Comparison of ENCODE assay signal across 8 mouse cellular contexts in genomic region chr6:127887511-127888421, GRCm38 (mm10). TPM values are rescaled to one million over a fixed set of nuclear protein-coding genes. Genes with fewer than 3 reads are reported as not detected.
DNase-seq lines count a peak whose midpoint lies in the region; ATAC-seq lines count a peak whose summit lies in the region.

Gene Tspan11 (plus strand): TSS chr6:127887589.

- H3K4me1 ChIP-seq in embryonic facial prominence, embryonic 14.5 days (ENCODE audit: control insufficient read depth, insufficient read depth, low read length), result peaks cover 24% of the 10 kb centered on the region
- peaks cover 14% of the 10 kb centered on the region for H3K4me1 ChIP-seq in heart, embryonic 15.5 days (replicated peaks)
- peaks cover 52% of the 10 kb centered on the region for H3K4me1 ChIP-seq in midbrain, embryonic 13.5 days (replicated peaks)

- H3K9ac ChIP-seq in embryonic facial prominence, embryonic 14.5 days (ENCODE audit: low read depth, low read length), result peak within 1 kb of the TSS; percentile 80
- peak within 1 kb of the TSS; percentile 54 for H3K9ac ChIP-seq in heart, embryonic 15.5 days
- H3K9ac ChIP-seq in midbrain, embryonic 13.5 days (replicated peaks), result peak within 1 kb of the TSS; percentile 83

- ATAC-seq in embryonic facial prominence, embryonic 14.5 days (ENCODE audit: low read depth), result peak; percentile 84
- ATAC-seq in heart, embryonic 15.5 days (replicated peaks; ENCODE audit: insufficient number of reproducible peaks, insufficient read depth, low FRiP score, low read depth), result 0 out of 2 replicates have a peak, but pooled peaks have one; percentile 48
- peak; percentile 93 for ATAC-seq in midbrain, embryonic 13.5 days
- ATAC-seq in megakaryocyte progenitor cell, adult 5-6 weeks (replicated peaks; ENCODE audit: poor library complexity), result no peak
- ATAC-seq in CD4-positive, CD25-positive, alpha-beta regulatory T cell, adult 4 months, result no peak

- no peaks in the 10 kb centered on the region for H3K9me3 ChIP-seq in embryonic facial prominence, embryonic 14.5 days (ENCODE audit: control insufficient read depth, low read length)
- H3K9me3 ChIP-seq in heart, embryonic 15.5 days (replicated peaks), result no peaks in the 10 kb centered on the region
- no peaks in the 10 kb centered on the region for H3K9me3 ChIP-seq in midbrain, embryonic 13.5 days

- no peaks in the 10 kb centered on the region for H3K27me3 ChIP-seq in embryonic facial prominence, embryonic 14.5 days (replicated peaks; ENCODE audit: control insufficient read depth, insufficient read depth, low read length)
- H3K27me3 ChIP-seq in heart, embryonic 15.5 days, result 0 out of 2 replicates have a peak, but pooled peaks cover 8% of the 10 kb centered on the region
- peaks cover 2% of the 10 kb centered on the region; the same call in 1 of the 2 replicates for H3K27me3 ChIP-seq in midbrain, embryonic 13.5 days

- peak; percentile 23 for DNase-seq in ovary, adult 18-20 months (ENCODE audit: low spot score)
- no peak for DNase-seq in ovary, postnatal 10 days (ENCODE audit: low spot score)
- DNase-seq in embryonic facial prominence, embryonic 14.5 days (ENCODE audit: low spot score), result peak; percentile 81
- DNase-seq in left cerebral cortex, postnatal 36 days (ENCODE audit: low spot score in 2 of 2), result peak; percentile 21 to 40

- intact Hi-C loops in left cerebral cortex, postnatal 36 days (cut with DNase I), result no loop called here

- under 1% methylated on average over 17 of the region's 36 CpGs for WGBS in embryonic facial prominence, embryonic 14.5 days
- WGBS in heart, embryonic 15.5 days, result 4% methylated on average over 35 of the region's 36 CpGs
- WGBS in midbrain, embryonic 13.5 days, result 1% methylated on average over 36 of the region's 36 CpGs

- no peaks in the 10 kb centered on the region for H3K36me3 ChIP-seq in embryonic facial prominence, embryonic 14.5 days (ENCODE audit: control insufficient read depth, insufficient read depth, low read length)
- H3K36me3 ChIP-seq in heart, embryonic 15.5 days, result no peaks in the 10 kb centered on the region
- H3K36me3 ChIP-seq in midbrain, embryonic 13.5 days, result no peaks in the 10 kb centered on the region

- H3K4me3 ChIP-seq in embryonic facial prominence, embryonic 14.5 days (ENCODE audit: low read depth, low read length), result peak within 1 kb of the TSS; percentile 58
- peak within 1 kb of the TSS; percentile 55 for H3K4me3 ChIP-seq in heart, embryonic 15.5 days
- H3K4me3 ChIP-seq in midbrain, embryonic 13.5 days (replicated peaks), result peak within 1 kb of the TSS; percentile 54

- H3K27ac ChIP-seq in embryonic facial prominence, embryonic 14.5 days (replicated peaks; ENCODE audit: low read depth, low read length), result peak within 1 kb of the TSS; percentile 84
- H3K27ac ChIP-seq in heart, embryonic 15.5 days, result 0 out of 2 replicates have a peak within 1 kb of the TSS, but pooled peaks have one; percentile 5
- peak within 1 kb of the TSS; percentile 85 for H3K27ac ChIP-seq in midbrain, embryonic 13.5 days

- H3K4me2 ChIP-seq in embryonic facial prominence, embryonic 14.5 days (ENCODE audit: low read depth, low read length), result peak within 1 kb of the TSS; percentile 88
- peak within 1 kb of the TSS; percentile 90 for H3K4me2 ChIP-seq in heart, embryonic 15.5 days
- peak within 1 kb of the TSS; percentile 87 for H3K4me2 ChIP-seq in midbrain, embryonic 13.5 days (replicated peaks)

RNA-seq across cellular contexts. Expression of gene Tspan11, which starts in this region (rescaled TPM):
- polyA plus RNA-seq in embryonic facial prominence, embryonic 14.5 days (2014; fragmentation: Nextera tagmentation; extraction: Ambion mirVana), result 21.9 and 22.1 TPM in 2 replicates
- polyA plus RNA-seq in heart, embryonic 15.5 days (2015; fragmentation: Nextera tagmentation; extraction: Ambion mirVana), result 1.8 and 3.4 TPM in 2 replicates
- 1 to 10 TPM; 6.2 to 7.9 TPM for total RNA-seq in left cerebral cortex, postnatal 36 days (2021)
- 13.9 and 14.6 TPM in 2 replicates for polyA plus RNA-seq in midbrain, embryonic 13.5 days (2015; fragmentation: Nextera tagmentation; extraction: Ambion mirVana)
- not detected in 2 replicates for total RNA-seq in megakaryocyte progenitor cell, adult 5-6 weeks (2015)
- total RNA-seq in megakaryocyte progenitor cell, adult 5-6 weeks (2017), result not detected in 2 replicates
- polyA plus RNA-seq in CD4-positive, CD25-positive, alpha-beta regulatory T cell, adult 4 months (2017; shearing (Covaris generic)), result not detected

Comparison
In these comparisons a context has a peak if more than half of its experiments do, and no peak if none do; other contexts are left out.
1. RNA of gene Tspan11 (total RNA-seq): 6.2 to 7.9 TPM in left cerebral cortex, postnatal 36 days; not detected in megakaryocyte progenitor cell, adult 5-6 weeks; every median in the first group is over 4 times any median in the second.
2. ATAC-seq: peak in embryonic facial prominence, embryonic 14.5 days (single experiment), heart, embryonic 15.5 days (single experiment) and midbrain, embryonic 13.5 days (single experiment); none in megakaryocyte progenitor cell, adult 5-6 weeks (single experiment) and CD4-positive, CD25-positive, alpha-beta regulatory T cell, adult 4 months (single experiment).
3. H3K27ac ChIP-seq: peak in every context shown above with its lines; median percentile 85 in midbrain, embryonic 13.5 days; 84 in embryonic facial prominence, embryonic 14.5 days; 5 in heart, embryonic 15.5 days.
4. Peak in every context shown above with its lines, with median percentiles within 50 percentile points of each other: H3K4me2 ChIP-seq, H3K4me3 ChIP-seq and H3K9ac ChIP-seq.